Mouse (Mus musculus): ENCODE results near the gene Plxnc1. TPM values are rescaled to one million over a fixed set of nuclear protein-coding genes. Genes with fewer than 3 reads are reported as not detected.

The Plxnc1 gene
- polyA plus RNA-seq, 1 experiment from 2014 or later = 0.95 TPM

- 88% methylated on average over 3 of the region's 3 CpGs for WGBS
Measured at GRCm38 (mm10) chr10:94818127-94818526, 126.5 kb downstream of the Plxnc1 start.

GRCm38 (mm10) chr10:94811907-94812851, 132.5 kb downstream of the Plxnc1 start:
- Histone ChIP-seq H3K9me3 (ENCODE audit: low read length) (no peaks in the 10 kb centered on the region), H3K9ac (replicated peaks; ENCODE audit: low read length) (no peak overlapping the region), H3K36me3 (ENCODE audit: insufficient read depth, low read length) (no peaks in the 10 kb centered on the region), H3K27ac (ENCODE audit: low read length) (no peak overlapping the region), H3K4me2 (replicated peaks; ENCODE audit: low read depth, low read length) (0 out of 2 replicates have a peak overlapping the region, but pooled peaks have one; percentile 17), H3K27me3 (ENCODE audit: insufficient read depth, low read length) (no peaks in the 10 kb centered on the region), H3K4me3 (ENCODE audit: low read length) (no peak overlapping the region), H3K4me1 (ENCODE audit: insufficient read depth, low read length) (peaks cover 7% of the 10 kb centered on the region; the same call in 1 of the 2 replicates)
- peak; percentile 61 for ATAC-seq (ENCODE audit: low FRiP score, low TSS enrichment)
- WGBS = 47% methylated on average over 17 of the region's 17 CpGs

More at GRCm38 (mm10) chr10:94818127-94818526, 126.5 kb downstream of the Plxnc1 start:
- no peaks in the 10 kb centered on the region for H3K36me3 ChIP-seq (ENCODE audit: insufficient read depth, low read length)
- H3K27ac ChIP-seq (ENCODE audit: low read length) = no peak overlapping the region
- H3K27me3 ChIP-seq (ENCODE audit: insufficient read depth, low read length) = no peaks in the 10 kb centered on the region
- no peak overlapping the region for H3K9ac ChIP-seq (replicated peaks; ENCODE audit: low read length)
- H3K4me3 ChIP-seq (ENCODE audit: low read length) = no peak overlapping the region
- no peaks in the 10 kb centered on the region for H3K4me1 ChIP-seq (ENCODE audit: insufficient read depth, low read length)
- no peak overlapping the region for H3K4me2 ChIP-seq (replicated peaks; ENCODE audit: low read depth, low read length)
- H3K9me3 ChIP-seq (ENCODE audit: low read length) = no peaks in the 10 kb centered on the region
- ATAC-seq (ENCODE audit: low FRiP score, low TSS enrichment) = no peak

GRCm38 (mm10) chr10:94809946-94810472, 134.6 kb downstream of the Plxnc1 start:
- no peak overlapping the region for H3K4me3 ChIP-seq (ENCODE audit: low read length)
- H3K4me2 ChIP-seq (replicated peaks; ENCODE audit: low read depth, low read length) = no peak overlapping the region
- peaks cover 7% of the 10 kb centered on the region; the same call in 1 of the 2 replicates for H3K4me1 ChIP-seq (ENCODE audit: insufficient read depth, low read length)
- H3K27ac ChIP-seq (ENCODE audit: low read length) = no peak overlapping the region
- no peaks in the 10 kb centered on the region for H3K9me3 ChIP-seq (ENCODE audit: low read length)
- ATAC-seq (ENCODE audit: low FRiP score, low TSS enrichment) = no peak
- no peaks in the 10 kb centered on the region for H3K27me3 ChIP-seq (ENCODE audit: insufficient read depth, low read length)
- H3K9ac ChIP-seq (replicated peaks; ENCODE audit: low read length) = no peak overlapping the region
- H3K36me3 ChIP-seq (ENCODE audit: insufficient read depth, low read length) = no peaks in the 10 kb centered on the region
- 68% methylated on average over 7 of the region's 7 CpGs for WGBS

GRCm38 (mm10) chr10:94808275-94808674, 136.4 kb downstream of the Plxnc1 start:
- Histone ChIP-seq H3K27me3 (ENCODE audit: insufficient read depth, low read length) (no peaks in the 10 kb centered on the region), H3K9ac (replicated peaks; ENCODE audit: low read length) (no peak overlapping the region), H3K4me1 (ENCODE audit: insufficient read depth, low read length) (peaks cover 7% of the 10 kb centered on the region; the same call in 1 of the 2 replicates), H3K36me3 (ENCODE audit: insufficient read depth, low read length) (no peaks in the 10 kb centered on the region), H3K27ac (ENCODE audit: low read length) (no peak overlapping the region), H3K4me3 (ENCODE audit: low read length) (no peak overlapping the region), H3K9me3 (ENCODE audit: low read length) (no peaks in the 10 kb centered on the region), H3K4me2 (replicated peaks; ENCODE audit: low read depth, low read length) (no peak overlapping the region)
- ATAC-seq (ENCODE audit: low FRiP score, low TSS enrichment) = no peak
- WGBS = 35% methylated on average over 6 of the region's 6 CpGs

GRCm38 (mm10) chr10:94807323-94807722, 137.3 kb downstream of the Plxnc1 start:
- Histone ChIP-seq H3K4me3 (ENCODE audit: low read length) (no peak overlapping the region), H3K27me3 (ENCODE audit: insufficient read depth, low read length) (no peaks in the 10 kb centered on the region), H3K9ac (replicated peaks; ENCODE audit: low read length) (no peak overlapping the region), H3K36me3 (ENCODE audit: insufficient read depth, low read length) (no peaks in the 10 kb centered on the region), H3K4me2 (replicated peaks; ENCODE audit: low read depth, low read length) (no peak overlapping the region), H3K9me3 (ENCODE audit: low read length) (no peaks in the 10 kb centered on the region), H3K27ac (ENCODE audit: low read length) (no peak overlapping the region), H3K4me1 (ENCODE audit: insufficient read depth, low read length) (0 out of 2 replicates have a peak, but pooled peaks cover under 1% of the 10 kb centered on the region)
- 63% methylated on average over 7 of the region's 7 CpGs for WGBS
- no peak for ATAC-seq (ENCODE audit: low FRiP score, low TSS enrichment)

GRCm38 (mm10) chr10:94804909-94805220, 139.8 kb downstream of the Plxnc1 start:
- no peak for ATAC-seq (ENCODE audit: low FRiP score, low TSS enrichment)
- 89% methylated on average over 1 of the region's 1 CpGs for WGBS
- no peak overlapping the region for H3K27ac ChIP-seq (ENCODE audit: low read length)
- H3K4me3 ChIP-seq (ENCODE audit: low read length) = no peak overlapping the region
- H3K4me2 ChIP-seq (replicated peaks; ENCODE audit: low read depth, low read length) = no peak overlapping the region
- H3K4me1 ChIP-seq (ENCODE audit: insufficient read depth, low read length) = no peaks in the 10 kb centered on the region
- no peaks in the 10 kb centered on the region for H3K9me3 ChIP-seq (ENCODE audit: low read length)
- no peaks in the 10 kb centered on the region for H3K27me3 ChIP-seq (ENCODE audit: insufficient read depth, low read length)
- H3K9ac ChIP-seq (replicated peaks; ENCODE audit: low read length) = no peak overlapping the region
- H3K36me3 ChIP-seq (ENCODE audit: insufficient read depth, low read length) = no peaks in the 10 kb centered on the region

- 78% methylated on average over 10 of the region's 10 CpGs for WGBS
Measured at GRCm38 (mm10) chr10:94804029-94804908, 140.4 kb downstream of the Plxnc1 start.

GRCm38 (mm10) chr10:94800677-94801354, 143.8 kb downstream of the Plxnc1 start:
- Histone ChIP-seq H3K9me3 (ENCODE audit: low read length) (no peaks in the 10 kb centered on the region), H3K36me3 (ENCODE audit: insufficient read depth, low read length) (no peaks in the 10 kb centered on the region), H3K4me2 (replicated peaks; ENCODE audit: low read depth, low read length) (no peak overlapping the region), H3K27ac (ENCODE audit: low read length) (no peak overlapping the region), H3K4me3 (ENCODE audit: low read length) (no peak overlapping the region), H3K27me3 (ENCODE audit: insufficient read depth, low read length) (no peaks in the 10 kb centered on the region), H3K9ac (replicated peaks; ENCODE audit: low read length) (no peak overlapping the region), H3K4me1 (ENCODE audit: insufficient read depth, low read length) (no peaks in the 10 kb centered on the region)
- no peak for ATAC-seq (ENCODE audit: low FRiP score, low TSS enrichment)
- WGBS = 82% methylated on average over 7 of the region's 7 CpGs

More at GRCm38 (mm10) chr10:94804029-94804908, 140.4 kb downstream of the Plxnc1 start:
- Histone ChIP-seq H3K27me3 (ENCODE audit: insufficient read depth, low read length) (no peaks in the 10 kb centered on the region), H3K9ac (replicated peaks; ENCODE audit: low read length) (no peak overlapping the region), H3K4me3 (ENCODE audit: low read length) (no peak overlapping the region), H3K27ac (ENCODE audit: low read length) (no peak overlapping the region), H3K4me2 (replicated peaks; ENCODE audit: low read depth, low read length) (no peak overlapping the region), H3K4me1 (ENCODE audit: insufficient read depth, low read length) (no peaks in the 10 kb centered on the region), H3K36me3 (ENCODE audit: insufficient read depth, low read length) (no peaks in the 10 kb centered on the region), H3K9me3 (ENCODE audit: low read length) (no peaks in the 10 kb centered on the region)
- no peak for ATAC-seq (ENCODE audit: low FRiP score, low TSS enrichment)

GRCm38 (mm10) chr10:94799485-94800239, 145.0 kb downstream of the Plxnc1 start:
- no peaks in the 10 kb centered on the region for H3K36me3 ChIP-seq (ENCODE audit: insufficient read depth, low read length)
- no peaks in the 10 kb centered on the region for H3K27me3 ChIP-seq (ENCODE audit: insufficient read depth, low read length)
- WGBS = 26% methylated on average over 2 of the region's 2 CpGs
- H3K9ac ChIP-seq (replicated peaks; ENCODE audit: low read length) = no peak overlapping the region
- no peak overlapping the region for H3K27ac ChIP-seq (ENCODE audit: low read length)
- peak; percentile 79 for ATAC-seq (ENCODE audit: low FRiP score, low TSS enrichment)
- no peak overlapping the region for H3K4me3 ChIP-seq (ENCODE audit: low read length)
- no peak overlapping the region for H3K4me2 ChIP-seq (replicated peaks; ENCODE audit: low read depth, low read length)
- H3K4me1 ChIP-seq (ENCODE audit: insufficient read depth, low read length) = no peaks in the 10 kb centered on the region
- no peaks in the 10 kb centered on the region for H3K9me3 ChIP-seq (ENCODE audit: low read length)

Measured in kidney, embryonic 16.5 days (tissue).